Mouse (Mus musculus) small intestine, adult 10 weeks (tissue): Measurements from ENCODE around the gene Sema5b. TPM values are rescaled to one million over a fixed set of nuclear protein-coding genes. Genes with fewer than 3 reads are reported as not detected.

Experiments
- polyA plus RNA-seq: library from polyadenylated mRNA; stranded (reverse); fragments of 350-450 nt; fragmentation: Illumina TruSeq; extraction: RNeasy Lipid Tissue Mini Kit (QIAGEN cat#74804); gene quantifications from one replicate; pipeline ENCODE4 v1.2.3, GENCODE M21; 2014; ENCODE audit warnings: low replicate concordance

Gene Sema5b
- polyA plus RNA-seq: not detected

GRCm38 (mm10) chr16:35541117-35541641, at the start of gene Sema5b:
Gene Sema5b (plus strand): TSS chr16:35541145.

Other genes with a start within 250 kb of the Sema5b start
- gene Sec22a, start 177.2 kb upstream of the Sema5b start, polyA plus RNA-seq: 75.6 TPM
- 1.0 TPM for gene Pdia5, start 50.3 kb upstream of the Sema5b start, polyA plus RNA-seq
- gene Dirc2, start 228.2 kb downstream of the Sema5b start, polyA plus RNA-seq: 22.5 TPM
- gene Hspbap1, start 229.2 kb downstream of the Sema5b start, polyA plus RNA-seq: 4.7 TPM